Mouse (Mus musculus) stomach, embryonic 14.5 days (tissue): ENCODE data around the gene Usp12. TPM values are rescaled to one million over a fixed set of nuclear protein-coding genes. Genes with fewer than 3 reads are reported as not detected.
A peak's percentile ranks its signal among the peaks of the same experiment; 100 is the strongest.
"Not testable (repeated sequence)": the region's sequence is repeated elsewhere in the genome, so short reads cannot be mapped to it uniquely, and the experiment has no call there.

Experiments used
- ATAC-seq: fragments of 200-750 bp; cut with Nextera tagmentation; 2 replicates; pipeline ENCODE4 v1.8.0; 2017; ENCODE audit warnings: low read depth, moderate TSS enrichment; ENCODE audit not compliant: insufficient number of reproducible peaks, insufficient read depth, low FRiP score
- H3K27ac ChIP-seq: fragments of 300-500 bp; sonication (generic); 2 replicates; pipeline ENCODE4 v1.5.1; 2014; ENCODE audit warnings: mild to moderate bottlenecking, low read length, moderate library complexity, mixed read lengths
- H3K27me3 ChIP-seq: fragments of 300-500 bp; sonication (generic); 2 replicates; pipeline ENCODE4 v1.6.1; 2014; ENCODE audit warnings: low read length, control low read depth, mixed read lengths; ENCODE audit not compliant: control insufficient read depth, insufficient read depth
- H3K36me3 ChIP-seq: fragments of 300-500 bp; sonication (generic); 2 replicates; pipeline ENCODE4 v1.6.1; 2014; ENCODE audit warnings: mild to moderate bottlenecking, control low read depth, low read length, moderate library complexity, mixed read lengths; ENCODE audit not compliant: control insufficient read depth, insufficient read depth
- H3K4me1 ChIP-seq: fragments of 300-500 bp; sonication (generic); 2 replicates; pipeline ENCODE4 v1.6.1; 2014; ENCODE audit warnings: low read length, control low read depth, mixed read lengths; ENCODE audit not compliant: control insufficient read depth, insufficient read depth
- H3K4me2 ChIP-seq: fragments of 300-500 bp; sonication (generic); replicated peaks from 2 replicates; pipeline ENCODE4 v1.6.1; 2014; ENCODE audit warnings: low read depth, low read length, control low read depth
- H3K4me3 ChIP-seq: fragments of 300-500 bp; sonication (generic); 2 replicates; pipeline ENCODE4 v1.5.1; 2014; ENCODE audit warnings: low read depth, low read length, control low read depth
- H3K9ac ChIP-seq: fragments of 300-500 bp; sonication (generic); replicated peaks from 2 replicates; pipeline ENCODE4 v1.6.1; 2014; ENCODE audit warnings: low read depth, mild to moderate bottlenecking, control low read depth, low read length, moderate library complexity, mixed read lengths
- H3K9me3 ChIP-seq: fragments of 300-500 bp; sonication (generic); 2 replicates; pipeline ENCODE4 v1.6.1; 2016; ENCODE audit warnings: low read depth, low read length, control low read depth; ENCODE audit not compliant: control insufficient read depth
- WGBS: fragments of 180-500 bp; shearing (Covaris S2); extraction: QIAGEN DNeasy Blood & Tissue Kit; methylation state at CpG from one replicate; pipeline ENCODE4 v1.1.7; 2014; 5-methylcytosine and 5-hydroxymethylcytosine counted together
- polyA plus RNA-seq: library from polyadenylated mRNA; unstranded; fragments of >200 nt; fragmentation: Nextera tagmentation; extraction: Ambion mirVana; gene quantifications from 2 replicates; pipeline ENCODE4 v1.2.1, GENCODE M21; 2014

The Usp12 gene
- polyA plus RNA-seq, 1 experiment from 2014 or later, result 12.8 TPM

DNA sequence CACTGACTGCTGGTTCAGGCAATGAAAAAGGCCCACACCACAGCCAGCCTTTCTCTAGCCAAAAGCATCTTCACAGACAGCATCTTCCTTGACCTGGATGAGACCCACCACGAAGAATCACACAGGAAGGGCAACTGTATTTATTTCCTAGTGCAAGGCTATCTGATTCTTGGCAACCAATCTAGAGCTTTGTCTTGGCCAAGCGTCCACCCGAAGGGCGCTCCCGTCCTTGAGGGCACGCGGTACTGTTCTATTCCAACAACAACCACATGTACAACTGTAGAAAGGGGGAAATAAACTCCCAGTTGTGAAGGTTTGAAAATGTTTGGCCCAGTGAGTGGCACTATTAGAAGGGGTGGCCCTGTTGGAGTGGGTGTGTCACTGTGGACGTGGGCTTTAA, 41.6 kb downstream of the Usp12 start:
- no peak for ATAC-seq
- peaks cover 16% of the 10 kb centered on the region for H3K4me1 ChIP-seq
- no peak overlapping the region for H3K4me2 ChIP-seq
- WGBS, result 97% methylated on average over 8 of the region's 8 CpGs
- peaks cover 41% of the 10 kb centered on the region for H3K36me3 ChIP-seq
- H3K27me3 ChIP-seq, result no peaks in the 10 kb centered on the region
- no peaks in the 10 kb centered on the region for H3K9me3 ChIP-seq
- H3K27ac ChIP-seq, result no peak overlapping the region
- no peak overlapping the region for H3K9ac ChIP-seq
- no peak overlapping the region for H3K4me3 ChIP-seq

DNA sequence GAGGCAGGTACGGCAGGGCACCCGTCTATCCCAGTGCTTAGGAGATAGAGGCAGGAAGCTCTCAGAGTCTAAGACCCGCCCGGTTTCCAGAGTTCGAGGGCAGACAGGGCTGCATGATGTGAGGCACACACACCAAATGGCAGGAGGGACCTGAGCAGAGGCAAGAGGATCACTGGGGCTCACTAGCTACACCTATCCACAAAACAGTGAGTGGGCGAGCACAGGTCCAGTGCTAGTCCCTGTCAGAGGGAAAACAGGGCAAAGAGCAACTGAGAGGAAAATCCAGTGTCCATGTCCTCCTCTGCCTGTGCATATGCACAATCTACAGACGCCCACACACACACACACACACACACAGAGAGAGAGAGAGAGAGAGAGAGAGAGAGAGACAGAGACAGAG, 43.8 kb downstream of the Usp12 start:
- WGBS, result 86% methylated on average over 7 of the region's 7 CpGs
- Histone ChIP-seq H3K27me3 (no peaks in the 10 kb centered on the region), H3K27ac (no peak overlapping the region), H3K4me3 (no peak overlapping the region), H3K36me3 (peaks cover 44% of the 10 kb centered on the region), H3K9me3 (no peaks in the 10 kb centered on the region), H3K4me2 (no peak overlapping the region), H3K9ac (no peak overlapping the region), H3K4me1 (no peaks in the 10 kb centered on the region)
- ATAC-seq, result no peak

DNA sequence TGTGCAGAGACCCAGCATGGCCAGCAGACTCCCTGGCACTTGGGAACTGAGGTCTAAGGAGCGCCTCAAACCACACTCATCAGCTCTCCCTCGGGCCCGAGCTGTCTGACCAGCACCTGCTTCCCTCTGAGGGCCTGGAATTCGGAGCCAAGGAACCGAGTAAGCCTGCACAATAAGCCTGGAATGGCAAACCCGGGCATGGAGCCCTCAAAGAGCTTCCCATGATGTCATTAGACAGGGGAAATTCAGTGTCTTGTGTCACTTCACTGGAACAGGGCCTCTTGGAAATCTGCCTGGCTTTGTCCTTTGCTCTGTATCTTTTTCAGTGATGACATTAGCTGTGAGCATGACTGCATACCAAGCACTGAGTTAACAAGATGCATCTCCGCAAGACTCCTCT, 44.5 kb downstream of the Usp12 start:
- H3K27me3 ChIP-seq, result no peaks in the 10 kb centered on the region
- H3K4me2 ChIP-seq, result no peak overlapping the region
- H3K27ac ChIP-seq, result no peak overlapping the region
- no peak overlapping the region for H3K4me3 ChIP-seq
- 93% methylated on average over 7 of the region's 7 CpGs for WGBS
- ATAC-seq, result no peak
- H3K9me3 ChIP-seq, result no peaks in the 10 kb centered on the region
- H3K4me1 ChIP-seq, result no peaks in the 10 kb centered on the region
- no peak overlapping the region for H3K9ac ChIP-seq
- peaks cover 44% of the 10 kb centered on the region for H3K36me3 ChIP-seq

DNA sequence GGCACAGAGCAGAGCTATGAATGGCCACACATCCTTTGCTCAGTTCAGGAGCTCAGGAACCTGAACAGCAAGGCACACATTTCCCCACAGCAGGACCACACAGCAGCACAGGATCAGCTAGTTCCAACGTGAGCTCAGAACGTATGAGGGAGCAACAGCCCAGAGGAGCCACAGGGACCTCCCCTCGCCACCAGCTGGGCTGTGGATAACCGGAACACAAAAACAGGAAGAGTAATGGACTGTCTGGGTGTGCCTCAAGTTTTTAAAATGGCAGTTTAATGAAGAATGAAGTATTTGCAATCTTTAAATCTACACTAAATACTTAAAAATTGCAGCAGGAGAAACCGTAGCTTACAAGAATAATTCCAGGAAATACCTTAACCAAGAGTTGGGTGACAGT, 44.9 kb downstream of the Usp12 start:
- no peak for ATAC-seq
- Histone ChIP-seq H3K4me2 (no peak overlapping the region), H3K4me1 (no peaks in the 10 kb centered on the region), H3K27ac (no peak overlapping the region), H3K9me3 (no peaks in the 10 kb centered on the region), H3K9ac (no peak overlapping the region), H3K36me3 (peaks cover 44% of the 10 kb centered on the region), H3K27me3 (no peaks in the 10 kb centered on the region), H3K4me3 (no peak overlapping the region)
- 81% methylated on average over 5 of the region's 5 CpGs for WGBS

DNA sequence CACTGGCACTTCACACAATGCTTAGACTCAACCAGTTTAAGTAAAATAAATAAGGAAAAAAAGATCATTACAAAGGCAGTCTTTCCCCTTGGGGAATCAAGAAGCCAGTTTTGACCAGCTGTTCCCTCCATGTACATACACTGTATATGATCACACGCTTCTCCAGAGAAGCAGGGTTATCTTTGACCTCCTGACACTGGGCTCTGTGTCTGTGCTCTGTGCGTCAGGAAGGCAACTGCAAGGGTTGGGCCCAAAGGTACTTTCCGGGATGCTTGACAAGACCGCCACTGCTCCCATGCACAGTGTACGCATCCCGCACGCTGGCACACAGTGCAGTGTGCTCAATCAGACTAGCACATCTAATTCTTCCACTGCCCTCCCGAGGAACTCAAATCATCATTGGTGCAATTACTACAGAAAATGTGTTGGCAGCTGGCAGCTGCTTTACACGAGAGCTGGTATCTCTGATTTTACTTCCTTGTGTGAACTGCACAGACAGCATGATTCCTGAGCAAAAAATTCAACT, 57.8 kb downstream of the Usp12 start:
- no peak overlapping the region for H3K9ac ChIP-seq
- WGBS, result 81% methylated on average over 9 of the region's 9 CpGs
- H3K36me3 ChIP-seq, result peaks cover 29% of the 10 kb centered on the region
- no peaks in the 10 kb centered on the region for H3K9me3 ChIP-seq
- H3K27me3 ChIP-seq, result no peaks in the 10 kb centered on the region
- H3K4me1 ChIP-seq, result no peaks in the 10 kb centered on the region
- no peak overlapping the region for H3K27ac ChIP-seq
- no peak overlapping the region for H3K4me3 ChIP-seq
- no peak overlapping the region for H3K4me2 ChIP-seq
- 0 out of 2 replicates have a peak, but pooled peaks have one; percentile 42 for ATAC-seq

DNA sequence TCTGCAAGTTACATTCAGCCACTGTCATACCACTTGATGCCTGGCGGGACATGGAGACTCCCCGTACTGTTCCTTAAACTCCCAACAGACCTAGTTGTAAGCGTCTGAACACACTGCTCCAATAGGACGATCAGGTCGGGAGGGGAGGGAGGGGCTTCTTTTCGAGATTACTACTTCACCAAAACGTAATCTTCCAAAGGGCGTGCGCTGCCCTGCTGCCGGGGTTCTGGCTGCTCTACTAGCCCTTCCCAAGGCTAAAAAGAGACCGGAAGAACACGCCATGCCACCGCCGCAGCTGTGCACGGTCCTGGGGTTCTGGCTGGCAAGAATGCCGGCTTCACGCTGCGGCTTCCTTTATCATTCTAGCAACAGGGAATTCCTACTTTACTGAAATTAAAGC, 58.5 kb downstream of the Usp12 start:
- Histone ChIP-seq H3K9ac (no peak overlapping the region), H3K36me3 (peaks cover 29% of the 10 kb centered on the region)

DNA sequence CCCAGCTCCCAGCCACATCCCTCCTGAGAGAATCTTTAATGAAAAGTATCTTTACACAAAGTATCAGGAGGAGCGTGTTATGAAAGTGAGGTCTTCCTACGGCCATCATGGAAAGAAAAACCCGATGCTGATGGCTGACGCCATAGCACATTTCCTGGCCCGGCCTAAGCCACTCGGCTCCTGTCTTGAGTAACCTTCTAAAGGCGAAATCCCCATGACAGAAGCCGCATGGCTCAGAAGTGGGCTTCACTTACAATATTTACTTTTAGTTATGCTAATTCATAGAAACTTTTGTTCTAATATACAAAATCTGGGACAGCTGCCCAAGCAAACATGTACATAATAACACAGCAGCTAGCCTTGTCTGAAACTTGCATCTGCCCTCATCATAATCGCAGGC, 59.8 kb downstream of the Usp12 start:
- peaks cover 25% of the 10 kb centered on the region for H3K36me3 ChIP-seq
- 92% methylated on average over 1 of the region's 9 CpGs for WGBS
- H3K9me3 ChIP-seq, H3K4me1 ChIP-seq, H3K4me3 ChIP-seq, ATAC-seq, H3K27me3 ChIP-seq, H3K4me2 ChIP-seq, H3K27ac ChIP-seq, H3K9ac ChIP-seq: not testable (repeated sequence)

More for the DNA sequence above, 58.5 kb downstream of the Usp12 start:
- H3K4me3 ChIP-seq, result no peak overlapping the region
- no peaks in the 10 kb centered on the region for H3K4me1 ChIP-seq
- H3K27me3 ChIP-seq, result no peaks in the 10 kb centered on the region
- WGBS, result 86% methylated on average over 18 of the region's 18 CpGs
- ATAC-seq, result no peak
- H3K4me2 ChIP-seq, result no peak overlapping the region
- H3K27ac ChIP-seq, result no peak overlapping the region
- no peaks in the 10 kb centered on the region for H3K9me3 ChIP-seq

DNA sequence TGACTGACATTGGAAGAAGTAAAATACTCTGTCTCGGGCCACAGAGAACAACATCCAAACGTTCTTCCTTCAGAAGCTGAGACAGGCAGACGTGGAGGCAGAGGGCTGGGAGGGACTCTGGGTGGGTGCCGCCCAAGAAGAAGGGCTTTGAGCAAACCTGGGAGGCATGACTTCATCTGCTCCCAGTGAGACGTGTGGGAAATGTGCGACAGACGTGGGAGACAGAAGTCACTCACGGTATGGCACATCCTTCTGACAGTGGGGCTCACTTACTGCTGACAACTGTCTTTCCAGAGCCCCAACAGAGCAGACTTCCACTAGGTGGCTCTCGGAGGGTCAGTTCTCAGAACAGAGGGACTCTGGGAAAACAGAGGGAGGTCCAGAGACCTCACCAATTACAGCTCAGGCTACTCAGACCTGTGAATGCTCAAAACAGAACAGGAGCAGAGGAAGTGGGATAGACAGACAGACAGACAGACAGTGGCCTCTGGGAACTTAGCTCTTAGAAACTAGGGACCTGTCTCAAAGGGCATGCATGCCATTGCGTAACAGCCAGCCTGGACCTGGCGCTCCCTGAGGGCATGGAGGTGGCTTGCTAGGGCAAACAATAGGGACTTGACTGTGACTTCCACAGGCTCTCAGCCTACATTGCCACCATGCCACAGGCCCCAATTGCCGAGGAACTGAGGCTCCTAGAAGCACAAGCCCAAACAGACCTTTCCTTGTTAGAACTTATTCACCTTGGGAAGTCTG, 60.7 kb downstream of the Usp12 start:
- no peaks in the 10 kb centered on the region for H3K27me3 ChIP-seq
- no peaks in the 10 kb centered on the region for H3K4me1 ChIP-seq
- no peak overlapping the region for H3K27ac ChIP-seq
- H3K9ac ChIP-seq, result no peak overlapping the region
- H3K4me2 ChIP-seq, result no peak overlapping the region
- ATAC-seq, result no peak
- WGBS, result 72% methylated on average over 12 of the region's 12 CpGs
- H3K9me3 ChIP-seq, result no peaks in the 10 kb centered on the region
- H3K36me3 ChIP-seq, result peaks cover 16% of the 10 kb centered on the region
- H3K4me3 ChIP-seq, result no peak overlapping the region

DNA sequence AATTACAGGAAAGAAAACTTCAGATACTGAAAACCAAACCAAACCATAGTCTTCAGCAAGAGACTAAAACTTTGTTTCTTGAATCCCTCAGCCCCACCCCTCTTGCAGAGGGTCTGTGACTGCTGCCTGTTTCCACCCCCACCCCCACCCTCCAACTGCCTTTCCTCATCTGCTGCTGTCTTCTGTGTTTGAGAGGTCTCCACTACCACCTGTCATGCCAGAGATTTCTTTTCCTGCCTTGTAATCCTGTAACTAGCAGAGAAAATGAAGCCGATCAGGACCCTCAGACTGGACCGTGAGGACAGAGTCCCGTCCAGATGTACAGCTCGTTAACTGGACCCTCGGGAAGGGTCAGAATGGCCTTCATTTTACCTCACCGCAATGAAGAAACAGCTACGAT, 61.4 kb downstream of the Usp12 start:
- Histone ChIP-seq H3K4me1 (no peaks in the 10 kb centered on the region), H3K27ac (no peak overlapping the region), H3K4me2 (no peak overlapping the region), H3K27me3 (no peaks in the 10 kb centered on the region), H3K4me3 (no peak overlapping the region), H3K36me3 (peaks cover 13% of the 10 kb centered on the region), H3K9ac (no peak overlapping the region), H3K9me3 (no peaks in the 10 kb centered on the region)
- ATAC-seq, result no peak
- WGBS, result 85% methylated on average over 7 of the region's 7 CpGs
